Mouse (Mus musculus) layer of hippocampus, adult 9-10 months (tissue): ENCODE measurements at regions not wholly inside any gene's neighbourhood (a gene's known extent, or its start where the extent isn't known, plus 50 kb on each side); places are given as distances from the start of the nearest gene placed in this dataset.

Experiments used
- DNase-seq: peaks from one replicate; pipeline ENCODE4 v3.0.0; 2022; ENCODE audit warnings: low spot score

- DNase-seq = peak; percentile 12
Observed at GRCm38 (mm10) chr14:83803412-83803811, 640.0 kb upstream of the Pcdh17 start.
